Mouse (Mus musculus) lung, embryonic 14.5 days (tissue): ENCODE measurements around the gene Muc1. TPM values are rescaled to one million over a fixed set of nuclear protein-coding genes. Genes with fewer than 3 reads are reported as not detected.
A peak's percentile ranks its signal among the peaks of the same experiment; 100 is the strongest.

ENCODE experiments used
- ATAC-seq: fragments of 200-750 bp; cut with Nextera tagmentation; 2 replicates; pipeline ENCODE4 v1.8.0; 2017; ENCODE audit warnings: mild to moderate bottlenecking, moderate TSS enrichment, moderate library complexity; ENCODE audit not compliant: insufficient read depth
- DNase-seq: peaks from one replicate; pipeline ENCODE4 v3.0.0-alpha.2; 2015
- H3K27ac ChIP-seq: fragments of 300-500 bp; sonication (generic); 2 replicates; pipeline ENCODE4 v1.5.1; 2014; ENCODE audit warnings: low read depth, mild to moderate bottlenecking, moderate library complexity
- H3K27me3 ChIP-seq: fragments of 300-500 bp; sonication (generic); 2 replicates; pipeline ENCODE4 v1.6.1; 2014; ENCODE audit warnings: low read length, control low read depth; ENCODE audit not compliant: insufficient read depth
- H3K36me3 ChIP-seq: fragments of 300-500 bp; sonication (generic); 2 replicates; pipeline ENCODE4 v1.6.1; 2014; ENCODE audit warnings: control low read depth; ENCODE audit not compliant: insufficient read depth
- H3K4me1 ChIP-seq: fragments of 300-500 bp; sonication (generic); 2 replicates; pipeline ENCODE4 v1.6.1; 2014; ENCODE audit warnings: antibody characterized with exemption, control low read depth; ENCODE audit not compliant: insufficient read depth
- H3K4me2 ChIP-seq: fragments of 300-500 bp; sonication (generic); 2 replicates; pipeline ENCODE4 v1.6.1; 2014; ENCODE audit warnings: mild to moderate bottlenecking
- H3K4me3 ChIP-seq: fragments of 300-500 bp; sonication (generic); 2 replicates; pipeline ENCODE4 v1.5.1; 2014; ENCODE audit warnings: low read depth, low read length
- H3K9ac ChIP-seq: fragments of 300-500 bp; sonication (generic); 2 replicates; pipeline ENCODE4 v1.6.1; 2014
- H3K9me3 ChIP-seq: fragments of 300-500 bp; sonication (generic); 2 replicates; pipeline ENCODE4 v1.6.1; 2016; ENCODE audit warnings: low read depth, low read length, control low read depth
- CTCF ChIP-seq: IDR thresholded peaks from 2 replicates; pipeline ENCODE4 v1.5.1; 2016; ENCODE audit warnings: antibody characterized with exemption, low read depth
- WGBS: fragments of 180-500 bp; shearing (Covaris S2); extraction: QIAGEN DNeasy Blood & Tissue Kit; methylation state at CpG from one replicate; pipeline ENCODE4 v1.1.7; 2014; 5-methylcytosine and 5-hydroxymethylcytosine counted together
- polyA plus RNA-seq: library from polyadenylated mRNA; unstranded; fragments of >200 nt; fragmentation: Nextera tagmentation; extraction: Ambion mirVana; gene quantifications from 2 replicates; pipeline ENCODE4 v1.2.1, GENCODE M21; 2014

Muc1 gene
- polyA plus RNA-seq, 1 experiment from 2014 or later = 50.4 TPM

GRCm38 (mm10) chr3:89266439-89266893 lies 37.6 kb downstream of the Muc1 start:
- Histone ChIP-seq H3K4me1 (peaks cover 13% of the 10 kb centered on the region), H3K36me3 (peaks cover 17% of the 10 kb centered on the region), H3K9me3 (no peaks in the 10 kb centered on the region), H3K27ac (peak overlapping the region; percentile 69), H3K9ac (peak overlapping the region; percentile 89), H3K27me3 (no peaks in the 10 kb centered on the region), H3K4me2 (peak overlapping the region; percentile 87), H3K4me3 (peak overlapping the region; percentile 75)
- under 1% methylated on average over 20 of the region's 20 CpGs for WGBS
- ATAC-seq = peak; percentile 89
- peak; percentile 94 for DNase-seq
- no peak for TF ChIP-seq CTCF

GRCm38 (mm10) chr3:89268916-89269315 lies 40.1 kb downstream of the Muc1 start:
- H3K4me2 ChIP-seq = peak overlapping the region; percentile 77
- ATAC-seq = no peak
- TF ChIP-seq CTCF = no peak
- no peaks in the 10 kb centered on the region for H3K27me3 ChIP-seq
- no peak overlapping the region; the same call in 1 of the 2 replicates for H3K4me3 ChIP-seq
- no peaks in the 10 kb centered on the region for H3K9me3 ChIP-seq
- H3K9ac ChIP-seq = no peak overlapping the region
- 60% methylated on average over 8 of the region's 8 CpGs for WGBS
- H3K27ac ChIP-seq = peak overlapping the region; percentile 19; the same call in 1 of the 2 replicates
- peaks cover 13% of the 10 kb centered on the region for H3K4me1 ChIP-seq
- H3K36me3 ChIP-seq = peaks cover 28% of the 10 kb centered on the region
- DNase-seq = no peak

- Histone ChIP-seq H3K4me2 (peak within 1 kb of the TSS; percentile 77), H3K9me3 (no peaks in the 10 kb centered on the region), H3K36me3 (peaks cover 32% of the 10 kb centered on the region), H3K9ac (peak within 1 kb of the TSS; percentile 69), H3K27me3 (no peaks in the 10 kb centered on the region), H3K27ac (peak within 1 kb of the TSS; percentile 89), H3K4me1 (peaks cover 13% of the 10 kb centered on the region), H3K4me3 (peak within 1 kb of the TSS; percentile 55)
- WGBS = 2% methylated on average over 39 of the region's 39 CpGs
- DNase-seq (peak; percentile 87), ATAC-seq (peak; percentile 45)
- TF ChIP-seq CTCF = peak; percentile 53
Measured at GRCm38 (mm10) chr3:89270051-89270755, 41.3 kb downstream of the Muc1 start, which contains the start of gene Slc50a1. Gene Slc50a1 (minus strand): TSS chr3:89270570.

- Histone ChIP-seq H3K4me1 (peaks cover 13% of the 10 kb centered on the region), H3K4me3 (peak overlapping the region; percentile 55), H3K36me3 (peaks cover 39% of the 10 kb centered on the region), H3K27me3 (no peaks in the 10 kb centered on the region), H3K9ac (peak overlapping the region; percentile 69), H3K27ac (peak overlapping the region; percentile 89), H3K9me3 (no peaks in the 10 kb centered on the region), H3K4me2 (peak overlapping the region; percentile 77)
- WGBS = 61% methylated on average over 6 of the region's 6 CpGs
- DNase-seq = peak; percentile 21
- TF ChIP-seq CTCF = no peak
- ATAC-seq = no peak
Measured at GRCm38 (mm10) chr3:89270891-89271290, 42.0 kb downstream of the Muc1 start.

GRCm38 (mm10) chr3:89271760-89272159 lies 42.9 kb downstream of the Muc1 start:
- no peak for ATAC-seq
- DNase-seq = peak; percentile 58
- no peak overlapping the region for H3K27ac ChIP-seq
- H3K36me3 ChIP-seq = peaks cover 43% of the 10 kb centered on the region
- H3K9ac ChIP-seq = no peak overlapping the region
- no peaks in the 10 kb centered on the region for H3K27me3 ChIP-seq
- 61% methylated on average over 6 of the region's 6 CpGs for WGBS
- H3K9me3 ChIP-seq = no peaks in the 10 kb centered on the region
- no peak overlapping the region for H3K4me2 ChIP-seq
- peaks cover 16% of the 10 kb centered on the region for H3K4me1 ChIP-seq
- no peak overlapping the region for H3K4me3 ChIP-seq
- no peak for TF ChIP-seq CTCF

GRCm38 (mm10) chr3:89276061-89276460 lies 47.2 kb downstream of the Muc1 start:
- H3K4me3 ChIP-seq = no peak overlapping the region
- DNase-seq (no peak), ATAC-seq (no peak)
- H3K4me1 ChIP-seq = peaks cover 11% of the 10 kb centered on the region; the same call in 1 of the 2 replicates
- H3K27me3 ChIP-seq = peaks cover 11% of the 10 kb centered on the region
- WGBS = 88% methylated on average over 13 of the region's 13 CpGs
- H3K9ac ChIP-seq = no peak overlapping the region
- H3K27ac ChIP-seq = no peak overlapping the region
- no peak for TF ChIP-seq CTCF
- peaks cover 28% of the 10 kb centered on the region for H3K36me3 ChIP-seq
- H3K4me2 ChIP-seq = no peak overlapping the region
- no peaks in the 10 kb centered on the region for H3K9me3 ChIP-seq

- 26% methylated on average over 14 of the region's 14 CpGs for WGBS
- Histone ChIP-seq H3K4me3 (peak overlapping the region; percentile 61), H3K4me2 (peak overlapping the region; percentile 92), H3K36me3 (peaks cover 16% of the 10 kb centered on the region), H3K27ac (peak overlapping the region; percentile 94), H3K9ac (peak overlapping the region; percentile 74), H3K4me1 (peaks cover 9% of the 10 kb centered on the region; the same call in 1 of the 2 replicates), H3K27me3 (peaks cover 18% of the 10 kb centered on the region), H3K9me3 (no peaks in the 10 kb centered on the region)
- TF ChIP-seq CTCF = 0 out of 2 replicates have a peak, but pooled peaks have one; percentile 3
- DNase-seq = peak; percentile 63
- no peak for ATAC-seq
Measured at GRCm38 (mm10) chr3:89277281-89278021, 48.6 kb downstream of the Muc1 start.
